Mouse (Mus musculus) adrenal gland (tissue): Measurements from ENCODE around the gene Lekr1.

Experiments
- intact Hi-C: fragments of 180-260 bp; cut with DNase I; formaldehyde crosslinking; loops from one replicate; pipeline ENCODE4 v1.15.1; 2025
- microRNA-seq, 2 experiments: library from miRNA; unstranded; fragments of <30 nt; microRNA quantifications; one replicate each; pipeline ENCODE4; 2019

Gene Lekr1

GRCm38 (mm10) chr3:65871188-65871603, 205.2 kb downstream of the Lekr1 start:
- intact Hi-C loops, result loop anchor here (5.0 kb wide), 1 partner anchor 56 kb away; no protein-coding TSS in a partner anchor

GRCm38 (mm10) chr3:65871609-65872272, 205.7 kb downstream of the Lekr1 start:
- intact Hi-C loops, result loop anchor here (5.0 kb wide), 1 partner anchor 56 kb away; no protein-coding TSS in a partner anchor

GRCm38 (mm10) chr3:65873093-65873830, 207.2 kb downstream of the Lekr1 start:
- intact Hi-C loops, result loop anchor here (5.0 kb wide), 1 partner anchor 54 kb away; no protein-coding TSS in a partner anchor

Small RNA genes within 50 kb of the gene (microRNA-seq; reads per million reads assigned to microRNA genes)
- 0.46 to 0.49 reads per million in 2 experiments for gene Mir8120
